ENCODE assay signal across 38 mouse cellular contexts in the genomic region with DNA sequence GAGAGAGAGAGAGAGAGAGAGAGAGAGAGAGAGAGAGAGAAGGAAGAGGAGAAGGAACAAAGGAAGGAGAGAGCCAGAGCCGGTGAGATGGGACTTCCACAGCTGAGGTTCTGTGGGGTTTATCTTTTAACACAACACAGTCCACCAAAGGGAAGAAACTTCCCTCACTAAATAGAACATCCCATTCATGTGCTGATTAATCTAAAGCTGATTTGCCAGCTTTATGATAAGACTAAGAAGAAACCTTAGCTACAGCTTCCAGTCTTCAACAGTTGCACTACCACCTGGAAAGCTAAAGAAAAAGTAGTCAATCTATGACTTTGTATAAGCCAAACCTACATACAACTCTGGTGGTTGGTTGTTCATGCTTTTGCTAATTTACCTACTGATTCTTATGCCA. TPM values are rescaled to one million over a fixed set of nuclear protein-coding genes. Genes with fewer than 3 reads are reported as not detected.
"Had no signal": no experiment of that assay in that cellular context is flagged by ENCODE, and none has a peak within 500 bp of the region (broad histone marks: within the 10 kb centered on the region; RNA-seq: fewer than 3 reads in every experiment).

No protein-coding gene starts in this region.

- H3K9me3 ChIP-seq: heart, embryonic 10.5 days; heart, embryonic 12.5 days; heart, embryonic 13.5 days; heart, embryonic 15.5 days; hindbrain, embryonic 10.5 days; hindbrain, embryonic 12.5 days; hindbrain, embryonic 13.5 days; hindbrain, embryonic 15.5 days; intestine, embryonic 15.5 days; kidney, embryonic 15.5 days had no signal

- H3K36me3 ChIP-seq: heart, embryonic 15.5 days; hindbrain, embryonic 12.5 days; hindbrain, embryonic 15.5 days; intestine, embryonic 15.5 days had no signal

- H3K4me1 ChIP-seq: heart, embryonic 10.5 days; hindbrain, embryonic 10.5 days; hindbrain, embryonic 12.5 days; intestine, embryonic 15.5 days had no signal

- H3K4me2 ChIP-seq: heart, embryonic 11.5 days; heart, embryonic 12.5 days; heart, embryonic 13.5 days; heart, embryonic 15.5 days; hindbrain, embryonic 12.5 days; hindbrain, embryonic 13.5 days; hindbrain, embryonic 14.5 days; hindbrain, embryonic 15.5 days; intestine, embryonic 15.5 days; kidney, embryonic 15.5 days had no signal

- H3K9ac ChIP-seq: heart, embryonic 12.5 days; heart, embryonic 13.5 days; heart, embryonic 15.5 days; hindbrain, embryonic 12.5 days; hindbrain, embryonic 13.5 days; hindbrain, embryonic 14.5 days; hindbrain, embryonic 15.5 days; intestine, embryonic 15.5 days; kidney, embryonic 15.5 days had no signal

- H3K4me3 ChIP-seq: heart, embryonic 10.5 days; heart, embryonic 12.5 days; heart, embryonic 13.5 days; heart, embryonic 15.5 days; hindbrain, embryonic 10.5 days; hindbrain, embryonic 12.5 days; hindbrain, embryonic 13.5 days; hindbrain, embryonic 15.5 days; intestine, embryonic 15.5 days; kidney, embryonic 15.5 days; layer of hippocampus, adult 2 months had no signal

- ATAC-seq: hindbrain, embryonic 16.5 days; hindbrain, postnatal 0 days; inflammation-experienced regulatory T-cells, adult 6 months; intestine, embryonic 15.5 days; intestine, embryonic 16.5 days; intestine, postnatal 0 days had no signal

- H3K27me3 ChIP-seq: heart, embryonic 12.5 days; heart, embryonic 13.5 days; heart, embryonic 15.5 days; hindbrain, embryonic 12.5 days; hindbrain, embryonic 13.5 days; hindbrain, embryonic 15.5 days; intestine, embryonic 15.5 days; kidney, embryonic 15.5 days had no signal

- H3K27ac ChIP-seq: heart, embryonic 10.5 days; heart, embryonic 13.5 days; heart, embryonic 15.5 days; hindbrain, embryonic 10.5 days; hindbrain, embryonic 12.5 days; hindbrain, embryonic 13.5 days; hindbrain, embryonic 14.5 days; hindbrain, embryonic 15.5 days; hindbrain, postnatal 0 days; intestine, embryonic 15.5 days; kidney, embryonic 15.5 days; kidney, postnatal 0 days; layer of hippocampus, adult 2 months had no signal

- DNase-seq: heart, postnatal 10 days; heart, postnatal 14 days; heart, postnatal 36 days; heart, postnatal 4 days; kidney, adult 11 months; kidney, adult 18-20 months; kidney, adult 2 months; kidney, adult 8-10 months; kidney, adult 9 months; kidney, postnatal 10 days; kidney, postnatal 14 days; kidney, postnatal 25 days; kidney, postnatal 36 days; kidney, postnatal 4 days; layer of hippocampus, adult 9-11 months; layer of hippocampus, postnatal 36 days had no signal

RNA-seq across cellular contexts. Expression of gene Ephx3, which starts 58.8 kb away (rescaled TPM):
- total RNA-seq: hematopoietic stem cell, adult 5-6 weeks had no signal
- polyA plus RNA-seq: heart, embryonic 10.5 days; heart, embryonic 11.5 days; heart, embryonic 13.5 days; intestine, embryonic 14.5 days; intestine, postnatal 0 days; kidney, embryonic 14.5 days had no signal
